Mouse (Mus musculus): ENCODE results near the gene Cyb561d1. TPM values are rescaled to one million over a fixed set of nuclear protein-coding genes. Genes with fewer than 3 reads are reported as not detected.
"Not testable (repeated sequence)": the region's sequence is repeated elsewhere in the genome, so short reads cannot be mapped to it uniquely, and the experiment has no call there.

Cyb561d1 gene
- total RNA-seq (2017): 3.8 and 4.1 TPM in 2 replicates

GRCm38 (mm10) chr3:108200329-108201323, at the start of gene Cyb561d1:
TSS of gene Cyb561d1 (minus strand) at chr3:108201212.
- ATAC-seq (replicated peaks; ENCODE audit: low read depth, poor library complexity, severe bottlenecking): peak; percentile 90

- ATAC-seq (replicated peaks; ENCODE audit: low read depth, poor library complexity, severe bottlenecking): 0 out of 2 replicates have a peak, but pooled peaks have one; percentile 50
Observed at GRCm38 (mm10) chr3:108246857-108247256, 45.8 kb upstream of the Cyb561d1 start.

- no peak for ATAC-seq (replicated peaks; ENCODE audit: low read depth, poor library complexity, severe bottlenecking)
Observed at GRCm38 (mm10) chr3:108241243-108241839, 40.3 kb upstream of the Cyb561d1 start.

- not testable (repeated sequence) for ATAC-seq (replicated peaks; ENCODE audit: low read depth, poor library complexity, severe bottlenecking)
Observed at GRCm38 (mm10) chr3:108237474-108238102, 36.6 kb upstream of the Cyb561d1 start.

- ATAC-seq (replicated peaks; ENCODE audit: low read depth, poor library complexity, severe bottlenecking): no peak
Observed at GRCm38 (mm10) chr3:108231646-108232045, 30.6 kb upstream of the Cyb561d1 start.

- ATAC-seq (replicated peaks; ENCODE audit: low read depth, poor library complexity, severe bottlenecking): no peak
Observed at GRCm38 (mm10) chr3:108227521-108227920, 26.5 kb upstream of the Cyb561d1 start.

- ATAC-seq (replicated peaks; ENCODE audit: low read depth, poor library complexity, severe bottlenecking): peak; percentile 75
Observed at GRCm38 (mm10) chr3:108226558-108227350, 25.7 kb upstream of the Cyb561d1 start, which contains the start of gene Sypl2. TSS of gene Sypl2 (minus strand) at chr3:108226648.

GRCm38 (mm10) chr3:108225711-108226557, 24.9 kb upstream of the Cyb561d1 start:
- peak; percentile 20; the same call in 1 of the 2 replicates for ATAC-seq (replicated peaks; ENCODE audit: low read depth, poor library complexity, severe bottlenecking)

- ATAC-seq (replicated peaks; ENCODE audit: low read depth, poor library complexity, severe bottlenecking): no peak
Observed at GRCm38 (mm10) chr3:108220661-108221060, 19.6 kb upstream of the Cyb561d1 start.

- ATAC-seq (replicated peaks; ENCODE audit: low read depth, poor library complexity, severe bottlenecking): no peak
Observed at GRCm38 (mm10) chr3:108214734-108215133, 13.7 kb upstream of the Cyb561d1 start.

- no peak for ATAC-seq (replicated peaks; ENCODE audit: low read depth, poor library complexity, severe bottlenecking)
Observed at GRCm38 (mm10) chr3:108212406-108212805, 11.4 kb upstream of the Cyb561d1 start.

GRCm38 (mm10) chr3:108211845-108212244, 10.8 kb upstream of the Cyb561d1 start:
- ATAC-seq (replicated peaks; ENCODE audit: low read depth, poor library complexity, severe bottlenecking): no peak

- peak; percentile 80 for ATAC-seq (replicated peaks; ENCODE audit: low read depth, poor library complexity, severe bottlenecking)
Observed at GRCm38 (mm10) chr3:108210771-108211139, 9.7 kb upstream of the Cyb561d1 start, which contains the start of gene Atxn7l2. TSS of gene Atxn7l2 (minus strand) at chr3:108210934.

- peak; percentile 88 for ATAC-seq (replicated peaks; ENCODE audit: low read depth, poor library complexity, severe bottlenecking)
Observed at GRCm38 (mm10) chr3:108209946-108210770, 9.1 kb upstream of the Cyb561d1 start.

GRCm38 (mm10) chr3:108209536-108209935, 8.5 kb upstream of the Cyb561d1 start:
- no peak for ATAC-seq (replicated peaks; ENCODE audit: low read depth, poor library complexity, severe bottlenecking)

GRCm38 (mm10) chr3:108209001-108209400, 8.0 kb upstream of the Cyb561d1 start:
- ATAC-seq (replicated peaks; ENCODE audit: low read depth, poor library complexity, severe bottlenecking): no peak

GRCm38 (mm10) chr3:108206731-108207375, 5.8 kb upstream of the Cyb561d1 start:
- no peak for ATAC-seq (replicated peaks; ENCODE audit: low read depth, poor library complexity, severe bottlenecking)
